Mouse (Mus musculus) lung, postnatal 0 days (tissue): ENCODE measurements around the gene Ube2r2.

Source experiments
- CTCF ChIP-seq: IDR thresholded peaks from 2 replicates; pipeline ENCODE4 v1.5.1; 2016; ENCODE audit warnings: antibody characterized with exemption, mild to moderate bottlenecking
- EP300 ChIP-seq: IDR thresholded peaks from 2 replicates; pipeline ENCODE4 v1.6.1; 2016; ENCODE audit warnings: antibody characterized with exemption, mild to moderate bottlenecking, control low read depth

DNA sequence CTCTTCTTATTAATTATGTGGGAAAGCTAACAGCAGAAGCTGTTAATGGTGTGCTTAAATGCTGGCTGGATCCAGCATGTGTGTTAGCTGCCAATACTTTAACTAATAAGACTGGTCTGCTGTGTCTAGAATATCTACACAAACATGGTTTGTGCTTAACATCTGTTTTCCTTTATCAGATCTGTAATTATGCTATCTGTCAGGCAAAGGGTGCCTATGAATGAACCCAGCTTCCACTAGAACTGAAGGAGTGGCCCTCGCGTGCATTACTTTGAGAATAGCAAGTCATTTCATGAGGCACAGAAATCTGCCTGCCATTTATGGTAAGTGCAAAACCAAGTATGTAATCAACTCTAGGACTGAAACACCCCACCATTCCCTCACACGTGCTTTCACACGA is 72.5 kb downstream of the Ube2r2 start:
- no peak for TF ChIP-seq EP300
- TF ChIP-seq CTCF: no peak
